Comparison of ENCODE assay signal across 28 mouse cellular contexts in the genomic region with DNA sequence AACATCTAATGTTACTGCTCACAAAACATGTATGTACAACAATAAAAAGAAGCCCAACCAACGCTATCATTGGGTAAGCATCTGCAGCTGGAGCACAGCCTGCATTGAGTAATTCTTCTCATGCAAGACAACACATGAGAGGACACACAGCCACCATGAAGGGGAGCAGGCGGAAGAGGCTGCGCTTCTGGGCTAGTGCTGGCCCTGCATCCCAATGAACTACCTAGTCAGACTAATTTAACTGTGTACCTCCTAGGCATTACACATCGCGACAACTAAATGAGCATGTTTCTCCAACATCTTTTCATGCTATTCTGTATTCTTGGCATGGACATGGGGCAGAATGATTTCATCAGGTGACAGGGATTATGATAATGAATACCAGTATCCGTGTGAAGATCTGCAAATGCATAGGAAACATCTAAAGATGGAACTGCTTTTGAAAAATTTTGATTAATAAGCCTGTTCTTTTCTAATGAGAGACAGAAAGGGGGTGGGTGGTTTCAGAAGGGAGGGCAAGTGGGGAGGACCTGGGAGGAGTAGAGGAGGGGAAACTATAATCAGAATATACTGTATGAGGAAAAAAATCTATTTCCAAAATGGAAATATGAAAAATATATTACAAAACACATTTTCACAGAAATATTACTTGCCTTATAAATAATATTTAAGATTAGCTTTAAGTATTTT. TPM values are rescaled to one million over a fixed set of nuclear protein-coding genes. Genes with fewer than 3 reads are reported as not detected.
A peak's percentile ranks its signal among the peaks of the same experiment; 100 is the strongest.
DNase-seq lines count a peak whose midpoint lies in the region; ATAC-seq and TF ChIP-seq lines count a peak whose summit lies in the region.
"Had no signal": no experiment of that assay in that cellular context is flagged by ENCODE, and none has a peak within 500 bp of the region (broad histone marks: within the 10 kb centered on the region; RNA-seq: fewer than 3 reads in every experiment).

No protein-coding gene starts in this region.

- no peaks in the 10 kb centered on the region for H3K4me1 ChIP-seq in limb, embryonic 14.5 days (ENCODE audit: control insufficient read depth, insufficient read depth, low read length)
- peaks cover 27% of the 10 kb centered on the region for H3K4me1 ChIP-seq in limb, embryonic 10.5 days
- no peaks in the 10 kb centered on the region for H3K4me1 ChIP-seq in neural tube, embryonic 14.5 days (ENCODE audit: control insufficient read depth, insufficient read depth, low read length)
- H3K4me1 ChIP-seq in midbrain, postnatal 0 days (ENCODE audit: insufficient read depth, low read length): no peaks in the 10 kb centered on the region
- no peaks in the 10 kb centered on the region for H3K4me1 ChIP-seq in kidney, embryonic 14.5 days (ENCODE audit: control insufficient read depth, insufficient read depth, low read length)
- H3K4me1 ChIP-seq: heart, embryonic 12.5 days; limb, embryonic 15.5 days; liver, embryonic 13.5 days had no signal

- H3K27me3 ChIP-seq in limb, embryonic 14.5 days (ENCODE audit: control insufficient read depth, insufficient read depth, low read length): no peaks in the 10 kb centered on the region
- H3K27me3 ChIP-seq in limb, embryonic 10.5 days (ENCODE audit: low read depth, poor library complexity, severe bottlenecking): no peaks in the 10 kb centered on the region
- H3K27me3 ChIP-seq in neural tube, embryonic 14.5 days (ENCODE audit: control insufficient read depth, insufficient read depth, low read length): no peaks in the 10 kb centered on the region
- no peaks in the 10 kb centered on the region for H3K27me3 ChIP-seq in midbrain, postnatal 0 days (ENCODE audit: insufficient read depth, low read length)
- no peaks in the 10 kb centered on the region for H3K27me3 ChIP-seq in kidney, embryonic 14.5 days (ENCODE audit: control insufficient read depth, insufficient read depth, low read length)
- H3K27me3 ChIP-seq: heart, embryonic 12.5 days; kidney, embryonic 15.5 days; limb, embryonic 15.5 days; liver, embryonic 13.5 days had no signal

- no peak overlapping the region for H3K9ac ChIP-seq in limb, embryonic 14.5 days (ENCODE audit: low read depth, low read length, severe bottlenecking)
- H3K9ac ChIP-seq in neural tube, embryonic 14.5 days (replicated peaks; ENCODE audit: low read depth, low read length): no peak overlapping the region
- no peak overlapping the region for H3K9ac ChIP-seq in midbrain, postnatal 0 days (replicated peaks; ENCODE audit: low read length, poor library complexity, severe bottlenecking)
- no peak overlapping the region for H3K9ac ChIP-seq in kidney, embryonic 14.5 days (ENCODE audit: low read depth, low read length)
- H3K9ac ChIP-seq: heart, embryonic 12.5 days; kidney, embryonic 15.5 days; limb, embryonic 15.5 days; liver, embryonic 13.5 days had no signal

- H3K4me3 ChIP-seq in limb, embryonic 14.5 days (replicated peaks; ENCODE audit: low read length): no peak overlapping the region
- no peak overlapping the region for H3K4me3 ChIP-seq in limb, embryonic 10.5 days
- no peak overlapping the region for H3K4me3 ChIP-seq in neural tube, embryonic 14.5 days (ENCODE audit: low read depth, low read length)
- H3K4me3 ChIP-seq in midbrain, postnatal 0 days (ENCODE audit: low read depth, low read length): no peak overlapping the region
- no peak overlapping the region for H3K4me3 ChIP-seq in kidney, embryonic 14.5 days (ENCODE audit: low read length)
- H3K4me3 ChIP-seq: erythroblast, embryonic 14.5 days; heart, embryonic 12.5 days; kidney, embryonic 15.5 days; limb, embryonic 15.5 days; liver, embryonic 13.5 days; myocyte had no signal

- WGBS in limb, embryonic 14.5 days: 74% methylated on average over 6 of the region's 6 CpGs
- WGBS in limb, embryonic 10.5 days: 80% methylated on average over 6 of the region's 6 CpGs
- 67% methylated on average over 6 of the region's 6 CpGs for WGBS in neural tube, embryonic 14.5 days
- WGBS in midbrain, postnatal 0 days: 34% methylated on average over 6 of the region's 6 CpGs
- WGBS in kidney, embryonic 14.5 days: 78% methylated on average over 6 of the region's 6 CpGs

- ATAC-seq in limb, embryonic 14.5 days (ENCODE audit: low FRiP score, low read depth): peak; percentile 37; the same call in 1 of the 2 replicates
- ATAC-seq in neural tube, embryonic 14.5 days (ENCODE audit: low read depth): peak; percentile 63; the same call in 1 of the 2 replicates
- 0 out of 2 replicates have a peak, but pooled peaks have one; percentile 27 for ATAC-seq in midbrain, postnatal 0 days (ENCODE audit: low FRiP score)
- no peak for ATAC-seq in kidney, embryonic 14.5 days (ENCODE audit: low FRiP score, low TSS enrichment)

- TF ChIP-seq CTCF in midbrain, postnatal 0 days (IDR thresholded peaks at IDR 0.05): no peak

- no peaks in the 10 kb centered on the region for H3K36me3 ChIP-seq in limb, embryonic 14.5 days (ENCODE audit: control insufficient read depth, insufficient read depth, low read length)
- H3K36me3 ChIP-seq in limb, embryonic 10.5 days: no peaks in the 10 kb centered on the region
- H3K36me3 ChIP-seq in neural tube, embryonic 14.5 days (ENCODE audit: control insufficient read depth, insufficient read depth, low read length): no peaks in the 10 kb centered on the region
- H3K36me3 ChIP-seq in midbrain, postnatal 0 days (ENCODE audit: insufficient read depth, low read length): no peaks in the 10 kb centered on the region
- no peaks in the 10 kb centered on the region for H3K36me3 ChIP-seq in kidney, embryonic 14.5 days (ENCODE audit: control insufficient read depth, insufficient read depth, low read length)
- H3K36me3 ChIP-seq: heart, embryonic 12.5 days; kidney, embryonic 15.5 days; limb, embryonic 15.5 days; liver, embryonic 13.5 days had no signal

- no peak overlapping the region for H3K27ac ChIP-seq in limb, embryonic 14.5 days (replicated peaks; ENCODE audit: low read depth, low read length)
- H3K27ac ChIP-seq in limb, embryonic 10.5 days: no peak overlapping the region
- no peak overlapping the region for H3K27ac ChIP-seq in neural tube, embryonic 14.5 days (ENCODE audit: low read depth, low read length)
- H3K27ac ChIP-seq in midbrain, postnatal 0 days (ENCODE audit: low read depth, low read length): no peak overlapping the region
- no peak overlapping the region for H3K27ac ChIP-seq in kidney, embryonic 14.5 days (ENCODE audit: low read depth, low read length)
- H3K27ac ChIP-seq: kidney, embryonic 15.5 days; limb, embryonic 15.5 days; liver, embryonic 13.5 days had no signal

- TF ChIP-seq POLR2A in limb, embryonic 14.5 days (IDR thresholded peaks at IDR 0.05; ENCODE audit: borderline replicate concordance, extremely low read depth, insufficient read depth, insufficient read length): no peak

- no peaks in the 10 kb centered on the region for H3K9me3 ChIP-seq in limb, embryonic 14.5 days (ENCODE audit: control insufficient read depth, low read length)
- no peaks in the 10 kb centered on the region for H3K9me3 ChIP-seq in limb, embryonic 10.5 days (replicated peaks)
- no peaks in the 10 kb centered on the region for H3K9me3 ChIP-seq in neural tube, embryonic 14.5 days (ENCODE audit: control insufficient read depth, low read length)
- H3K9me3 ChIP-seq in midbrain, postnatal 0 days (ENCODE audit: low read length): no peaks in the 10 kb centered on the region
- no peaks in the 10 kb centered on the region for H3K9me3 ChIP-seq in kidney, embryonic 14.5 days (ENCODE audit: control insufficient read depth, low read length)
- H3K9me3 ChIP-seq: heart, embryonic 12.5 days; kidney, embryonic 15.5 days; limb, embryonic 15.5 days; liver, embryonic 13.5 days had no signal

- peak; percentile 89 for DNase-seq in heart, adult 11 months
- DNase-seq in heart, adult 8-10 months (ENCODE audit: low spot score): no peak
- no peak for DNase-seq in limb, embryonic 14.5 days (ENCODE audit: low spot score)
- DNase-seq in limb, embryonic 10.5 days (ENCODE audit: low spot score): no peak
- DNase-seq in neural tube, embryonic 10.5 days (ENCODE audit: extremely low spot score, low spot score): no peak
- DNase-seq in midbrain, postnatal 0 days (ENCODE audit: low spot score): no peak
- DNase-seq: adrenal gland, postnatal 25 days; B cell, adult 2 months; cerebellum, adult 18-20 months; cerebellum, postnatal 10 days; gastrocnemius, postnatal 25 days; heart, adult 18-20 months; heart, postnatal 4 days; kidney, adult 11 months; kidney, postnatal 4 days; liver, embryonic 13.5 days; lung, adult 18-20 months; lung, postnatal 10 days; spleen, adult 18-20 months; thymus, postnatal 14 days had no signal

- H3K4me2 ChIP-seq in limb, embryonic 14.5 days (replicated peaks; ENCODE audit: low read depth, low read length, severe bottlenecking): no peak overlapping the region
- H3K4me2 ChIP-seq in neural tube, embryonic 14.5 days (ENCODE audit: low read depth, low read length): no peak overlapping the region
- no peak overlapping the region for H3K4me2 ChIP-seq in midbrain, postnatal 0 days (ENCODE audit: low read depth, low read length, poor library complexity, severe bottlenecking)
- H3K4me2 ChIP-seq in kidney, embryonic 14.5 days (replicated peaks; ENCODE audit: low read depth, low read length): no peak overlapping the region
- H3K4me2 ChIP-seq: heart, embryonic 12.5 days; kidney, embryonic 15.5 days; limb, embryonic 15.5 days; liver, embryonic 13.5 days had no signal

RNA-seq across cellular contexts. Expression of a gene that starts 33.9 kb away (rescaled TPM):
- total RNA-seq in heart, adult 8-10 months (2022): under 1 TPM; 0.78 to 0.87 (median 0.81) TPM
- polyA plus RNA-seq in limb, embryonic 14.5 days (2012; rRNA removed): 1.7 and 1.8 TPM in 2 replicates
- 2.1 and 2.2 TPM in 2 replicates for polyA plus RNA-seq in limb, embryonic 14.5 days (2014; fragmentation: Nextera tagmentation; extraction: Ambion mirVana)
- polyA plus RNA-seq in limb, embryonic 10.5 days (2016; fragmentation: Nextera tagmentation; extraction: Ambion mirVana): 0.08 and 0.14 TPM in 2 replicates
- polyA plus RNA-seq in neural tube, embryonic 14.5 days (2014; fragmentation: Nextera tagmentation; extraction: Ambion mirVana): 2.6 and 3.1 TPM in 2 replicates
- 7.6 and 8.7 TPM in 2 replicates for total RNA-seq in midbrain, postnatal 0 days (2014; rRNA removed)
- polyA plus RNA-seq in midbrain, postnatal 0 days (2015; fragmentation: Nextera tagmentation; extraction: Ambion mirVana): 0.45 and 0.54 TPM in 2 replicates
- 0.17 and 0.28 TPM in 2 replicates for polyA plus RNA-seq in kidney, embryonic 14.5 days (2014; fragmentation: Nextera tagmentation; extraction: Ambion mirVana)
- total RNA-seq: neutrophil, adult 5-6 weeks had no signal
